In the genomic region with DNA sequence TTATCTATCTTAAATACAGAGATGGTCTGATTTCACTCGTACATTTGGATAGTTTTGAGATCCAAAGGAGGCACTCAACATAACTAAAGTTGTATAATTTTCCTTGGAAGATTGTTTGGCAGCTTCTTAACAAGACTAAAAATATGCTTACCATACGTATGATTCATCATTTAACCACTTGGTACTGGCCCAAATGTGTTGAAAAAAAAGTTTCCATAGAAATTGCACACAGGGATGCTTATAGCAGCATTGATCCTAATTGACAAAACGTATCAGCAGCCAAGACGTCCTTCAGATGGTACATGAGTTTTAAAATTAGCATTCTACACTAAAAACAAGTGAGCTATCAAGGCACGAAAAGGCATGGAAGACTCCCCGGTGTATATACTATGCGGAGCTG, we compare ENCODE assay signal across 29 mouse cellular contexts.
DNase-seq lines count a peak whose midpoint lies in the region; ATAC-seq lines count a peak whose summit lies in the region.
"Had no signal": no experiment of that assay in that cellular context is flagged by ENCODE, and none has a peak within 500 bp of the region (broad histone marks: within the 10 kb centered on the region; RNA-seq: fewer than 3 reads in every experiment).

No protein-coding gene starts in this region.

- no peak overlapping the region for H3K4me3 ChIP-seq in forebrain, embryonic 13.5 days
- no peak overlapping the region for H3K4me3 ChIP-seq in forebrain, embryonic 10.5 days
- no peak overlapping the region for H3K4me3 ChIP-seq in hindbrain, embryonic 15.5 days
- H3K4me3 ChIP-seq in hindbrain, embryonic 12.5 days = no peak overlapping the region
- no peak overlapping the region for H3K4me3 ChIP-seq in heart, embryonic 11.5 days (ENCODE audit: low read depth, low read length)
- H3K4me3 ChIP-seq: embryonic facial prominence, embryonic 12.5 days; hindbrain, embryonic 10.5 days; liver, embryonic 12.5 days had no signal

- no peaks in the 10 kb centered on the region for H3K36me3 ChIP-seq in forebrain, embryonic 13.5 days (ENCODE audit: poor library complexity, severe bottlenecking)
- H3K36me3 ChIP-seq in forebrain, embryonic 10.5 days (replicated peaks) = no peaks in the 10 kb centered on the region
- H3K36me3 ChIP-seq in hindbrain, embryonic 15.5 days = no peaks in the 10 kb centered on the region
- no peaks in the 10 kb centered on the region for H3K36me3 ChIP-seq in hindbrain, embryonic 12.5 days
- no peaks in the 10 kb centered on the region for H3K36me3 ChIP-seq in heart, embryonic 11.5 days (ENCODE audit: control insufficient read depth, insufficient read depth, low read length)
- H3K36me3 ChIP-seq: embryonic facial prominence, embryonic 12.5 days; hindbrain, embryonic 10.5 days; liver, embryonic 12.5 days had no signal

- WGBS in forebrain, embryonic 13.5 days = 89% methylated on average over 7 of the region's 7 CpGs
- 92% methylated on average over 7 of the region's 7 CpGs for WGBS in forebrain, embryonic 10.5 days
- 83% methylated on average over 7 of the region's 7 CpGs for WGBS in hindbrain, embryonic 15.5 days
- 90% methylated on average over 7 of the region's 7 CpGs for WGBS in hindbrain, embryonic 12.5 days
- 82% methylated on average over 7 of the region's 7 CpGs for WGBS in heart, embryonic 11.5 days (ENCODE audit: insufficient replicate concordance)

- H3K9me3 ChIP-seq in forebrain, embryonic 13.5 days (replicated peaks) = no peaks in the 10 kb centered on the region
- H3K9me3 ChIP-seq in forebrain, embryonic 10.5 days = no peaks in the 10 kb centered on the region
- H3K9me3 ChIP-seq in hindbrain, embryonic 15.5 days = no peaks in the 10 kb centered on the region
- H3K9me3 ChIP-seq in hindbrain, embryonic 12.5 days (replicated peaks) = no peaks in the 10 kb centered on the region
- H3K9me3 ChIP-seq in heart, embryonic 11.5 days (replicated peaks; ENCODE audit: control insufficient read depth, low read length) = no peaks in the 10 kb centered on the region
- H3K9me3 ChIP-seq: embryonic facial prominence, embryonic 12.5 days; hindbrain, embryonic 10.5 days; liver, embryonic 12.5 days had no signal

- DNase-seq in forebrain, embryonic 10.5 days (ENCODE audit: extremely low spot score, low spot score) = no peak
- DNase-seq in NIH3T3 (ENCODE audit: low read depth) = peak; percentile 84
- peak; percentile 11 for DNase-seq in fibroblast of lung, adult 2 months (ENCODE audit: low read depth)
- no peak for DNase-seq in urinary bladder, postnatal 14 days (ENCODE audit: low spot score)
- DNase-seq: adrenal gland, postnatal 10 days; B cell, adult 2 months; gastrocnemius, postnatal 10 days; heart, postnatal 14 days; kidney, adult 9 months; kidney, postnatal 14 days; layer of hippocampus, adult 9-11 months; liver, postnatal 0 days; lung, postnatal 36 days; right cerebral cortex, postnatal 25 days; spleen, adult 18-20 months; thymus, adult 2 months; thymus, postnatal 36 days had no signal

- H3K4me2 ChIP-seq in forebrain, embryonic 13.5 days = no peak overlapping the region
- H3K4me2 ChIP-seq in hindbrain, embryonic 15.5 days = no peak overlapping the region
- no peak overlapping the region for H3K4me2 ChIP-seq in hindbrain, embryonic 12.5 days (replicated peaks)
- H3K4me2 ChIP-seq in heart, embryonic 11.5 days = no peak overlapping the region
- H3K4me2 ChIP-seq: embryonic facial prominence, embryonic 12.5 days; liver, embryonic 12.5 days; midbrain, embryonic 11.5 days had no signal

- peak; percentile 42; the same call in 1 of the 2 replicates for ATAC-seq in forebrain, embryonic 13.5 days
- no peak for ATAC-seq in hindbrain, embryonic 15.5 days (ENCODE audit: low FRiP score, low read depth)
- ATAC-seq in hindbrain, embryonic 12.5 days (ENCODE audit: low FRiP score) = no peak
- no peak for ATAC-seq in heart, embryonic 11.5 days (replicated peaks; ENCODE audit: insufficient number of reproducible peaks, low FRiP score, low TSS enrichment)
- ATAC-seq: intestine, postnatal 0 days; liver, embryonic 12.5 days; liver, postnatal 0 days; midbrain, embryonic 16.5 days had no signal

- H3K9ac ChIP-seq in forebrain, embryonic 13.5 days = no peak overlapping the region
- no peak overlapping the region for H3K9ac ChIP-seq in hindbrain, embryonic 15.5 days
- H3K9ac ChIP-seq in hindbrain, embryonic 12.5 days = no peak overlapping the region
- H3K9ac ChIP-seq in heart, embryonic 11.5 days (ENCODE audit: low read depth, low read length) = no peak overlapping the region
- H3K9ac ChIP-seq: embryonic facial prominence, embryonic 12.5 days; liver, embryonic 12.5 days; liver, postnatal 0 days had no signal

- H3K27ac ChIP-seq in forebrain, embryonic 13.5 days = no peak overlapping the region
- no peak overlapping the region for H3K27ac ChIP-seq in forebrain, embryonic 10.5 days
- H3K27ac ChIP-seq in hindbrain, embryonic 15.5 days (replicated peaks) = 0 out of 2 replicates have a peak overlapping the region, but pooled peaks have one; percentile 30
- H3K27ac ChIP-seq in hindbrain, embryonic 12.5 days = no peak overlapping the region
- H3K27ac ChIP-seq in heart, embryonic 11.5 days (ENCODE audit: low read depth, low read length) = no peak overlapping the region
- H3K27ac ChIP-seq: embryonic facial prominence, embryonic 12.5 days; hindbrain, embryonic 10.5 days; liver, embryonic 12.5 days; stomach, postnatal 0 days had no signal

- H3K4me1 ChIP-seq in forebrain, embryonic 13.5 days = peaks cover 11% of the 10 kb centered on the region; the same call in 1 of the 2 replicates
- H3K4me1 ChIP-seq in forebrain, embryonic 10.5 days = peaks cover 24% of the 10 kb centered on the region
- peaks cover 21% of the 10 kb centered on the region for H3K4me1 ChIP-seq in hindbrain, embryonic 15.5 days (replicated peaks)
- 0 out of 2 replicates have a peak, but pooled peaks cover 2% of the 10 kb centered on the region for H3K4me1 ChIP-seq in hindbrain, embryonic 12.5 days
- no peaks in the 10 kb centered on the region for H3K4me1 ChIP-seq in heart, embryonic 11.5 days (ENCODE audit: control insufficient read depth, insufficient read depth, low read length)
- H3K4me1 ChIP-seq: embryonic facial prominence, embryonic 12.5 days; liver, embryonic 12.5 days had no signal

- H3K27me3 ChIP-seq in forebrain, embryonic 13.5 days = no peaks in the 10 kb centered on the region
- H3K27me3 ChIP-seq in forebrain, embryonic 10.5 days (ENCODE audit: poor library complexity, severe bottlenecking) = no peaks in the 10 kb centered on the region
- no peaks in the 10 kb centered on the region for H3K27me3 ChIP-seq in hindbrain, embryonic 15.5 days
- no peaks in the 10 kb centered on the region for H3K27me3 ChIP-seq in hindbrain, embryonic 12.5 days
- no peaks in the 10 kb centered on the region for H3K27me3 ChIP-seq in heart, embryonic 11.5 days (ENCODE audit: control insufficient read depth, insufficient read depth, low read length)
- H3K27me3 ChIP-seq: CH12.LX; embryonic facial prominence, embryonic 12.5 days; liver, embryonic 12.5 days had no signal

Comparison
In these comparisons a context has a peak if more than half of its experiments do, and no peak if none do; other contexts are left out.
1. DNase-seq: peak in NIH3T3 (single experiment) and fibroblast of lung, adult 2 months (single experiment); none in forebrain, embryonic 10.5 days (single experiment) and urinary bladder, postnatal 14 days (single experiment).